Mouse (Mus musculus) embryo, embryonic 9.5 days (tissue): Measurements from ENCODE around the gene Mpp4.

Experiments used
- DNase-seq: peaks from one replicate; pipeline ENCODE4 v3.0.0-alpha.2; 2017; ENCODE audit errors: extremely low spot score

The Mpp4 gene

DNA sequence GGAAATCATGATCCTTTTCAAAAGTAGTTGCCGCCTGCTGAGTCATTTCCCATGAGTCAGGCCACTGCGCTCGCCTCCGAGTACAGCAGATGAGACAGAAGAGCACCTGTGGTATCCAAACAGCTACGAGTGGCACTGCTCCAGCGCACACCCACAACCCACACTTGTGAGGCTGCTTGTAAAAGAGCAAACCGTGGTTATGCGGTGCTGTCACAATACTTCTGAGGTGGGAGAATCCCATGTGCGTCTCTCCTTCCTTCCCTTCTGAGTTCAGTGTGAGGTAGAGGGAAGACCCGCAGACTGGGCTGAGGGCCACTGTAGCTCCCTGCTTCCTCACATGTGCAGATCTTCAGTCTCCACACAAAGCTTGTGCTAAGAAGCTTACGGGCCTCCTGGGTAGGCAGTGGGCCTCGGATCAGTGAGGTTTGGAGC, at the start of gene Mpp4:
Gene Mpp4 (minus strand): TSS at position 360 of the 432 bp plus-strand sequence.
- DNase-seq, result no peak

DNA sequence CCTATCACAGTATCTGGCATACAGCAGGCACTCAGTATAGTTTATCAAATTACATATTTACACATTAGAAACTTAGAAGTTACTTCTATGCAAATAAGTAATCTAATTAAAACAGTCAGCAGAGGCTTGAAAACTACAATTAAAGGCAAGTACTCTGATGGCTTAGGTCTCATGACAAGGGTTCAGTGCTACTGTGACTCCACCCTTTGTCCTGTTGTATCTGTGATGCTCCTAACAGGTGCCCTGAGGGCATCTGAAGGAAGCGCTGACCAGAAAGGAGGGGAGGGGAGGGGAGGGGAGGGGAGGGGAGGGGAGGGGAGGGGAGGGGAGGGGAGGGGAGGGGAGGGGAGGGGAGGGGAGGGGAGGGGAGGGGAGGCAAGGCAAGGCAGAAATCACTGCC, 49.8 kb upstream of the Mpp4 start:
- DNase-seq, result no peak

DNA sequence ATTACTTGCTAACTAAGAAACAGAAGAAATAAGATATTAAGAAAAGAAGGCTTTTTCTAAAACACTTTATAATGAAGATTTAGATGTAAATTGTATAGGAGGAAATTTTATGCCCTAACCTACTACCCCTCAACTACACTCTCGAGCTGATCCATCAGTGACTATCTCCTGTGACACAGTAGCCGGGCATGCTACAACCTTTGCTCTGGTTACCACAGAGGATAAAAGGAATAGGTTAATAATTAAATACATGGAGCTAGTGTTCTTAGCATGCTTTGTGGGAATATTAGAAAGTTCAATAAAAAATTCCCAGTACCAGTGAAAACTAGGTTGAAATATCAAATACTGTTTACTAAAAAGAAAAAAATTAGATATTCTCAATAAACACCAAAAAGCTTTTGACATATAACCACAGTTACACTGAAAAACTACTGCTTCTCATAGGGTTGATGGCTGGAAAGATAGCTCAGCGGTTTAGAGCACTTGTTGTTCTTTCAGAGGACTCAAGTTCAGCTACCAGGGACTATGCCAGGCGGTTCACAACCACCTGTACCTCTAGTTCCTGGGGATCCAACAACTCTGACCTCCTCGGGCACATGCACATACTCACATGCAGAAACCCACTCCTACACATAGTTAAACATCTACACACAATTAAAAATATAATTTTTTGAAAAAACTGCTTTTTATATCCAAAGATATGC, 49.0 kb upstream of the Mpp4 start:
- DNase-seq, result no peak

DNA sequence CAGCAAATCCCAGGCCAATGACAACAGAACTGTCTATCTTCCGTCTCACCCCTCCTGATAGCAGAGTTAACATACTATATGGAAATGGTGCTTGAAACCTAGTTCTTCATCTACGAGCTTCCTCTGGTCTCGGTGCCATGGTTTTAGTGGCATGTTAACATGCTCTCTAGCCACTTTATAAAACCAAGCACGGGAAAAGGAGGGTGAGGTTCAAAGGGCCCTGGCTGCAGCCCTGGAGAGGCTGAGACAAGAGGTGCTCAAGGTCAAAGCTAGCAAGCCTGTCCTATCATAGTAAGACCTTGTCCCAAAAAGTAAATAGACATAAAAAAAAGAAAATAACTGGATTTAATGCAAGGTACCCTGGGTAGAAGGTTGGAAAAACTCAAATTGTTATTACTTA, 48.5 kb upstream of the Mpp4 start:
- no peak for DNase-seq

DNA sequence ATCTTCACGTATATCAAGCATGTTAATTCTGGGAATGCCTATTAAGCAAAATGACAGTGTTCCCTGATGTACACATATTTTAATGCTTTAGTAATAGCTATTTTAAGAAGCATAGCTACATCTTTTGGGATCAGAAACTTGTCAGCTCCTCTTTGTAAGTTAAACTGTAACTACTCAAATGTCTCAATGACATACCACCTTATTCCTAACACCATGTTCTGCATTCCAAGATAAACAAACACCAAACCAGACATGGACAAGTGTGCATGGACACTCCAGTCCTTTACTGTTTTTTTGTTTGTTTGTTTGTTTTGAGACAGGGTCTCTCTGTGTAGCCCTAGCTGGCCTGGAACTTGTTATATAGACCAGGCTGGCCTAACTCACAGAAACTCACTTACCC, 45.1 kb upstream of the Mpp4 start:
- no peak for DNase-seq

DNA sequence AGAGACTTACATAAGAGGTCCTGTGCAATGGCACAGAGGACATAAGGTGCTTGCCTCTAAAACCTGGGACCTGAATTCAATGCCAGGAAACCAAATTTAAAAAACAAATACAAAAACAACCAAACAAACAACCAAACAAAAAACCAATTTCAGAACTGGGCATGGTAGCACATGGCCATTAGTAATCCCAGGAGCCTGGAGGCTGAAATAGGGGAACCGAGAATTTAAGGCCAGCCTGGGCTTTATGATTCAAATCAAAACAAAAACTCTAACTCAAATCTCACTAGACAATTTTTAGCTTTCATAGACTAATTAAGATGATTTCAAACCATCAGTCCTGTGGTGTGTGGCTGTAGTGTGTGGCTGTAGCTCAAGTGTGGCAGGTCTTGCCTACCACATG, 41.3 kb upstream of the Mpp4 start:
- no peak for DNase-seq

DNA sequence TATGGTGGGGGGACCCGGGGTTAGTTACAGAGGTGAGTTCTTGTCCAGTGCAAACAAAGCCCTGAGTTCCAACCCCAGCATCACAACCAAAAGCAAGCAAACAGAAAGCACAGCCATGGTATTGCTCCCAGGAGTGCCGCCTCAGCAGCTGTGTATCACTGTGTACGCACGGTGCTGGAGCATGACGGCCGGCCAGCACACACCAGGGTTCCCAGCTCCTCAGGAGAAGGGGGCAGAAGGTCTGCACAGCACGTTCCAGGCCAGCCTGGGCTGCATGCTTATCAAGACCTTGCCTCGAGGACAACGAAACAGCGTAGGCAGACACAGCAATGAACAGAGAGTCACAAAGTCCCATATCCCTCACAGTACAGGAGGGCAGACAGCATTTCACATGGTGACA, 39.2 kb upstream of the Mpp4 start:
- no peak for DNase-seq

DNA sequence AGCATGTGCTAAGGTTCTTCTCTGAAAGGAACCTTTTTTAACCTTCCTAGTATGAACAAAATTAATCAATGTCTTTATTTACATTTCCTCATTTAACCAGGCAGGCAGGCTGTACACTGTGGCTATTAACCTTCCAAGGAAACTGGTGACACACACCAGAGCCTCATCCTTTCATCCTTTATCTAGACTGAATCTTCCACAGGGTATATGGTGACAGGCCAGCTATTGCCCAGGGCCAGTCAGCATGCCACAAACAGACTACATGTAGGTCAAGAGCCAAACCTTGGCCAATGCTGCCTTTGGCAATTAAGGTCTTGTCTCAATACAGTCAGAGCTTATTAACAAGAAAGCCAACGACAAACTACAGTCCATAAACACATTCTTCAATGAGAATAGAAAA, 38.4 kb upstream of the Mpp4 start:
- no peak for DNase-seq

DNA sequence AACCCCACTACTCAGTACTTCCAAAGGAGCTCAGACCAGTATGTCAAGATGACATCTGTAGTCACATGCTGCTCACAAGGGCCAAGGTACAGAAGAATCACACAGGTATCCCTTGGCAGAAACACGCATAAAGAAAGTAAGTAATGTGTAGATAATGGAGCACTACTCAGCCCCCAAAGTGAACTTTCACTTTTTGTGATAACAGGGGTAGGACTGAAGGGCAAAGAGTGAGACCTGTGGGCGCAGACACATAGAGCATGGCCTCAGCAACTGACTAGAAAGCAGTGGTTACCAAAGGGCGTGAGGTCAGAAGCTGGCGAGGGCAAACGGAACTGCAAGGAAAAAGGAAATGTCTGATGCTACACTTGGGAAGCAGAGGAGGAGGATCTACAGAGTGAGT, 37.8 kb upstream of the Mpp4 start:
- no peak for DNase-seq

DNA sequence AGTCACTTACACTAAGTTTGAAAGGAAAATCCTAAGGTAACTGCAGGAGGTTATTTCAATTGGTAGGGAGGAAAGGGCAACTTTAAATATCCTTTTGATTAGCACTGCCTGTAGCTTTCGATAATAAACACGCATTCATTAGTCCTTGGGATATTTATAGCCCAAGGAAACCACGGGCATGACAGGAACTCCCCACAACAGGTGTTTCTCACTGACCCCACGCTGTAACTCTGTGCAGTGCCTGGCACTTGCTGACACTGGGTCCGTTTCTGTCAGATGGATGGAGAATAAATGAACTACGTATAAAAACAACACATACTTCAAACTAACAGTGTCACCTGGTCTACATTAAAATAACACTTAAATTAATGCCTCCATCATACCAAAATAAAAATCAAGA, 31.8 kb upstream of the Mpp4 start:
- DNase-seq, result no peak

DNA sequence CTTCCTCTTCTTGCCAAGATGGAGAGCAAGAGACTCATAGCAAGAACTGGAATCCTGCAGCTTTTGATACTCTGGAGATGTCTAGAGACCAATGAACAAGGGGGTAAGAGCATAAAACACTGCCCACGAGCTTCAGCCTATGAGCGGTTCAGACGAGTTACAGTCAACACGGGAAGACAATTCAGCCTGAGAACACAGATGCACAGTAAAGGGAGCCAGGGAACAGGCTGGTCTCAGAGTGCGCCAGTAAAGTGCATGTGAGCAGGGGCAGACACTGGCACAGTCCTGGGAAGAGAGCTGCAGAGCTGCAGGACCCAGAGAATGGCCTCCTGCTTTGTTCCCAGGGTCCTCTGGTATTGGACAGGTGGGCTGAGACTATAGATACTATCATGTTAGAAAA, 24.6 kb upstream of the Mpp4 start:
- DNase-seq, result no peak

DNA sequence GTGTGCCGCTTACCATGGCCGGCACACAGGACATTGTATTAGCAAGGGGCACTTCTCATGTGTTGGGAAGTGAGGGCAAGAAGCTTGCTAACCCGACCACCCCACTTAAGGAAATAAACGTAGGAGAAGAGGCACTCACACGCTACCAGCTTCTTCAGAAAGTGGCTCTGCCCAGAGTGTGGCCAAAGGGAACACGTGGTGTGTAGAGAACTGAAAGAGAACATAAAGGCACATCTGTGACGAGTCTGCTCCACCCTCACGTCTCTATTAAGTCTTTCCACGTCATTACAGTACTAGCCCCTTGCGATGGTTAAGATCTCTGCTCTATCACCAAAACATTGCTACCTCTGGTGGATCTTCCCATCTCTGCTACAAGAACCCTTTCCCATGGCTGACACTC, 23.1 kb upstream of the Mpp4 start:
- no peak for DNase-seq

DNA sequence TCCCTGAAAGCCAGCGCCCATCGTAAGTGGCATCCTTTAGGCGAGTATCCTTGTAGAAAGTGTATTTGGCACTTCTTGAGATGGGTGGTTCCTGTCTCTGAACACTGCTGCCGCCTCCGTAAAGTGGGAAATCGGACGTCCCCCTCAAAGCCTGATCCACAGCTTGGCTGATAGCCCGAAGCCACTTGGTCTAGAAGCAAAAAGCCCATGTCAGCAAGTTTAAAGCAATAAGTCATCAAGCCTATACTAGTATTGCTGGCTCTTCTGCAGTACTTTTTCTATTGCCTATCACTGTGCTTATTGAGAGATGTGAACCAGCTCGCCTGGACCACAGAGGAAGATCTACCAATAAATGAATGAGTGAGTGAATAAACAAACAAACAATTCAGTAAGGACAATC, 22.2 kb upstream of the Mpp4 start:
- DNase-seq, result no peak

DNA sequence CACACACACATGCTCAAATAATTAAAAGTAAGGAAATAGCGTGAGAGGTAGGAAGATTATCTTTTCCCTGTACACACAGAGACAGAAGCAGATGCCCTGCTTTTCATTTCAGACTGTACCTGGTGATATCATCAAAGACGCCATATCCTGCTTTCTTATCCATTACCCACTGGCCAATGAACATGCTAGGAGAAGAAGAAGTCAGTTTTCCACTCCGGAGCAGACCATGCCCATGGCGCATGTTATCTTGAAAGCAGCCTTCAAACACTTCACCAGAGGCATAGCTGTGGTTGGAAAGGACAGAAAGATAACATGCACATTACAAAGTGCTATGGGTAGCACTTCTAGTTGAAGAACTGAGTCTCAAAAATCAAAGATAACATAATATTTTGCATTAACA, 19.9 kb upstream of the Mpp4 start:
- no peak for DNase-seq

DNA sequence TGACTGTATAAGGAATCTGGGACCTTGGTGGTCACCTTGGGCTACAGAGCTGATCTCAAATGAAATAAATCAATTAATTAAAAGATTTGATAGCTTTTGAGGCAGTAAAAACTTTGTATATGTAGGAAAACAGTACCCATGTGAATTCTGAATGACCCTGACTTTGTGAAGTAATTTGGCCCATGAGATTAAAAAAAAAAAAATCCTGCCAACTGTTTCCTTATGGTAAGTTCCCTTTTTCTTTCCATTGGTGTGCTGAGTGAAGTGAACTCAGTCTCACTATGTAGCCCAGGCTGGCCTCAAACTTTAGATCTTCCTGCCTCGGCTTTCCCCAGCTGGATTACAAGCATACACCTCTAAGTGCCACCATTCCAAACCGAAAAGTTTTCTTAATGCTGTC, 19.2 kb upstream of the Mpp4 start:
- no peak for DNase-seq

DNA sequence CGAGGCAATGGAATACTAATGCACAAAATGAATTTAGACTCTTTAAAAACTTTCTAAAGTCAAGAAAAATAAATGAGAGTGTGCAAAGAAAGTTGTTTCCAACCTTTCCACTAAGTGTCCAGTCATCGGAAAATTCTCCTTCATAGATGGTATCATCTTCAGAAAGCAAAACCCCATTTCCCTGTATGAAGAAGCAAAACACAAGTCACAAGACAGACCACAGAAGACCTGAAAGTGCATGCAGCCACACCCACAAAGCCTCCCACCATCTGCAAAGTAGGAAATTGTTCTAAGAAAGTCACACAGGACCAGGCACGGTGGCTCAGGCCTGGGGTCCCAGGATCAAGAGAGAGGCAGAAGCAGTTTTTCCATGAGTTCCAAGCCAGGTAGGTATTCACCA, 16.8 kb upstream of the Mpp4 start:
- DNase-seq, result no peak

DNA sequence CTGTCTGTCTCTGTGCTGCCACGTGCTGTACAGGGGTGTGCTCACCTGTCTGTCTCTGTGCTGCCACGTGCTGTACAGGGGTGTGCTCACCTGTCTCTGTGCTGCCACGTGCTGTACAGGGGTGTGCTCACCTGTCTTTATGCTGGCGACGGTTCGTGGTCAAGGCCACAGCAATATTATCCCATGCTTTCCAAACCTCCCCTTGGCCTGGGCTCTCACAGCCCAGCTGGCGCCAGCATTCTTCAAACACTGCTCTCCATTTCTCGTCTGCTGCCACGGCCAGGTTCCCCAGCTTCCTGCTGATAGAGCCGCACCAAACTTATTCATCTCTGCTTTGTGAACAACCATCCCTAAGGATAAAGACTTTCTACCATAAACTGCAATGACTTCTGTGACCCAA, 15.2 kb upstream of the Mpp4 start:
- no peak for DNase-seq

DNA sequence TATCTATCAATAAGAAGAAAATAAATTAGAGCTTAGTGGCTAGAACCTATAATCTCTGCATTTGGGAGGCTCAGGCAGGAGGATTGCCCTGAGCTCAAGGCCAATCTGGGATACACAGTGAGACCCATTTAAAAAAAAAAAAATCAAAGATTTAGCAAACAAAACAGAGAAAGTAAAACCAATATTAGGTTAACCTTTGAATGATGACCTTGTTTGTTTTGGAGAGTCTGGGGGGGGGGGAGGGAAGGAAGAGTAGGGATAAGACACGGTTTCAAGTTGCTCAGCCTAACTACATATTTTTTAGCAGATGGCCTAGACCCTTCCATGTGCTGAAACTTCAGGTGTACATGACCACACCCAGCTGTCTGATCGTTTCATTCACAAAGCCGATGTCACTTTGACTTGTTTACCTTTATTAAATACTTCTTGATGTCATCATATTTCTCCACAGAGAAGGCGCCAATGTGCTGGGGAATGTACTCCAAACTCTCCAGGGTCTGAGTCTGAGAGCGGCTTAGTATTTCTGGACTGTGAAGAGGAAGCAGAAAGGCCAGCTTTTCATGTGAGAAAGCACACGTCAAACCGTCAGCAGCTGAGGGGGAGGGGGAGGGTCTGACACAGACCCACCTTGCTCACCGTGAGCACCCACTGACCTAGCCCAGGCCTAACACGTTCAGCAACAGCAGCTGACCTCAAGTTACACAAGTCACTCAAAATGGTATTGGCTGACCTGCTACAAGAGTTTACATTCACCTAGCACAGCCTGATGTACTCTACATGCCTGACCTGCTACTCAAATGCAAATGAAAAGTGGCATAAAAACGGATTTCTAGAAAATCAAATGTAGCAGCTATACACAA, 11.6 kb upstream of the Mpp4 start:
- no peak for DNase-seq

DNA sequence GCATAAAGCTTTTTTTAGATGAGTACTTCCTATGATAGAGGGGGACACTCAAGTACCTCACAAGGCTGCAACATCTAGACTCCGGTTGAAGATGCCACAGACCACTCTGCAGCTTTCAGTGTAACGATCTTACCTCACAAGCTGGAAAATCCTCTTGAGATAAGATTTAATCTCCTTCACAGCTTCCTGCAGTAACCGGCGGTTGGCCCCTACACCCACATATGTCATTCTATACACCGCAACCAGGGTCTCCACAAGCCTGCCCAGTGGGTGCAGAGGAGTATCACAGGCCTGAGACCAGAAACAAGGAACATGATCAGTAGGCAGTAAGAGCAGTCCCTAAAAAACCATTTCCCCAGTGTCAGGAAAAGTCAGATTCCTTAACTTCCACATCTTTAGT, 9.8 kb upstream of the Mpp4 start:
- no peak for DNase-seq

DNA sequence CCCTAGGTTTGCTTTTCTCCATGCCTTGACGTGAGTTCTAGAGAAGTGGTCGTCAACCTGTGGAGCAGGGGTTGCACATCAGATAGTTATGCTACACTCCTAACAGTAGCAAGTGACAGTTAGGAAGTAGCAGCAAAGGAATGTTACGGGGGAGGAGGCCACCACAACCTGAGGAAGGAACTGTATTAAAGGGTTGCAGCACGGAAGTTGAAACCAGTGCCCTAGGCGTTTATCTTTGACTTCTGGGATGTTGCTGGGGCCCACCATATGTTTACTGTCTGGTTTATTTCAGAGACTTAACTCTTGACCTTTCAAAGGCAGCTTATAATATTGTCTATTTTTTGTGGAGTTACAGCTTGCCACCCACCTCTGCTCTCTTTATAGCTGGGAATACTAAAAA, 8.7 kb upstream of the Mpp4 start:
- no peak for DNase-seq

DNA sequence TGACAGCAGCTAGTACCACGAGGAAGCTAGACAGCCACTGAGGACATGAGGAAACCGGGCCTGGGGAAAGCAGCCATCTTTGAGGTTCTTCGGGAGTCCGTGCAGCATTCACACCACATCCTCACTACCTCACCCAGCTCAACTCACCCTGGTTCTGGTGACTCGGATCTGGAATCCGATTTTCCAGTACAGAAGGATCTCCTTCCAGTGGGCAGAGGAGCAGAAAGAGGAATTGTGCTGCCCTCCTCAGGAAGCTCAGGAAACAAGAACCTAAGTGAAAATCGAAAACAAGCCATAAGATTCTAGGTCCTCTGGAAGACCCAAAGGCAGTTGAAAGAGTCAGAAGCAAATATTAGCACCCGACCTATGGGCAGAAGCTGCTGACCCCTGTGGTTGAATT, 7.1 kb upstream of the Mpp4 start:
- DNase-seq, result no peak

DNA sequence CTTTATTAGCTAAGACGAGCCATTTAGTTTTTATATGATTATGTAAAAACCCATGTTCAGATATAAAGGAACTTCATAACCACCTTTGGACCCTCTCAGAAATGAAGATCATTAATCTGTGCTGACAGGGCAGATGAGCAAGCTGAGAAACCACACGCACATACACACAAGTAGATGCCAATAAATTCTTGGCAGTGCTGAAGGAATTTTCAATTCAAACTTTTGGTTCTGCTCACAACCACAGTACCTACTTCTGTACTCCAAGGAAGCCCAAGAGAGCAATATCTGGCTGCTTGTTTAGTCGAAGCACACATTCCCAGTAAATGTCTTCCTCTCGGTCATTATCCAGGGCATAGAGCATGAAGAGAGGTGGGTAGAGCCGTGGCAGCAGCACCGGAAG, 6.4 kb upstream of the Mpp4 start:
- no peak for DNase-seq

DNA sequence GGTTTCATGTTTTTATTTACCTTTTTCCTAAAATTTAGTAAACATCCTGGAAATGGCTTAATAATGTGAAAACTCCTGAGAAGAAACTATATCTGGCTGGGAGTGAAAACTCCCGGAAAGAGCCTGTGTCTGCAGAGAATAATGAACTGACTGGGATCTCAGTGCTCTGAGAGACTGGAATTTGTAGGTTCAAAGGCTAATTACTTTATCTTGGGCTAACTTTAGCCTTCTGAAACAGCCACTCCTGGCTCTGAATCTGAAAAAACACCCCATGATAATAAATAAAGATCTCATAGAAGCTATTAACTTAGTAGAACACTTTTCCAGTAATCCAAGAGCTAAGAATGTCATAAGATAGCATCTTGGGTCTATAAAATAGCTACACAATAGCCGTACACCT, 5.4 kb upstream of the Mpp4 start:
- DNase-seq, result no peak
